Mouse (Mus musculus) left cerebral cortex, postnatal 36 days (tissue): Measurements from ENCODE around the gene Abhd12. TPM values are rescaled to one million over a fixed set of nuclear protein-coding genes. Genes with fewer than 3 reads are reported as not detected.

Experiments
- total RNA-seq, 2 experiments: library from RNA; stranded (reverse); gene quantifications; 2 replicates each; pipeline ENCODE4 v1.2.3; 2021

Abhd12 gene
- total RNA-seq, 2 experiments from 2014 or later: 296 to 337 TPM

Other genes starting within 250 kb of the Abhd12 start
- 10 to 100 TPM; 18.1 to 18.5 TPM for gene Acss1, start 236.2 kb downstream of the Abhd12 start, total RNA-seq
- under 1 TPM in 1 of 2 experiments, not detected in 1; 0.09 TPM for gene Vsx1, start 215.4 kb downstream of the Abhd12 start, total RNA-seq
- gene Entpd6, start 155.7 kb downstream of the Abhd12 start, total RNA-seq: 10 to 100 TPM; 43.7 to 49.4 TPM
- 100 to 1,000 TPM; 116 to 126 TPM for gene Pygb, start 118.0 kb downstream of the Abhd12 start, total RNA-seq
- gene Gins1, start 659 bp upstream of the Abhd12 start, total RNA-seq: 1 to 10 TPM; 1.3 to 2.2 TPM
- gene Ninl, start 134.6 kb upstream of the Abhd12 start, total RNA-seq: 1 to 10 TPM; 6.2 to 6.4 TPM
- 10 to 100 TPM; 24.2 to 26.3 TPM for gene Nanp, start 134.7 kb upstream of the Abhd12 start, total RNA-seq
- not detected for gene Gm14151, start 187.6 kb upstream of the Abhd12 start, total RNA-seq
- not detected for gene Gm14147, start 193.5 kb upstream of the Abhd12 start, total RNA-seq